Mouse (Mus musculus) Muller cell, postnatal 12 days (primary cell): ENCODE results near the gene Ccl3.

Source experiments
- DNase-seq: peaks from one replicate; pipeline ENCODE4 v3.0.0-alpha.2; 2015; ENCODE audit errors: inconsistent ontology term

The Ccl3 gene

DNA sequence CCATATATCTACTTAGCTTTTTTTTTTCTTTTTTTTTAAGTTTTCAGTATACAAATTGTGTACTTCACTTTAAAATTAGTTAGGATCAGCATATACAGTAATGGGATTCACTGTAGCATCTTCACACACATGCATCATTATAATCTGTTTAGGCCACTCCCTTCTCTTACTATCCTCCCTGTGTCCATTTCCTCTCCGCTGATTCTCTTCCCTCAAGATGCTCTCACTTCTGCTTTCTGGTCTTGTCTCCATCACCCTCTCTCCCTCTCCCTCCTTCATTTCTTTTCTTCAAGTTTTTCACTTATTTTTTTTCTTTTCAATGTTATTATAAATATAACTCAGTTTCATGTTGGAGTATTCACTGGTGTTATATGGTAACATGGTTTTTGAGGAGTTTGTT lies 30.1 kb downstream of the Ccl3 start:
- no peak for DNase-seq

GRCm38 (mm10) chr11:83618238-83618637 lies 30.9 kb downstream of the Ccl3 start:
- DNase-seq, result no peak

DNA sequence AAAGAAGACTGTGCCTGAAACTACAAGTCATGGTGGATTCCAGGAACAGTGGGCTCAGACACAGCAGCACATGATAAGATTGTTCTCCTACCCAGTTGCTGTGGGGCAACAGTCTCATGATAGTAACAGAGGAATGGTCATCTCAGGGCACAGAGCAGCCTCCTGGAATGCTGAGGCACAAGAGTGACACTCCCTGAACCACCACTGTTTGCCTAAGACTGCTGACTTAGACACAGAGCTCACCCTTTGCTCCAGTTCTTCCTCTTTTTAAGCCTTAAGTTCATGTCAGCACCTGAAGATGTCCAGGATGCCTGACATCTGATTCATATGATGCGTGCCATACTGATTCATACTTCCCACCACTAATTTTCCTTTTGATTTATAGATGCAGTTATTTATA lies 32.6 kb downstream of the Ccl3 start:
- DNase-seq, result no peak

- no peak for DNase-seq
Measured at GRCm38 (mm10) chr11:83610900-83611299, 38.3 kb downstream of the Ccl3 start.

- DNase-seq, result peak; percentile 25
Measured at GRCm38 (mm10) chr11:83606396-83606795, 42.8 kb downstream of the Ccl3 start.

DNA sequence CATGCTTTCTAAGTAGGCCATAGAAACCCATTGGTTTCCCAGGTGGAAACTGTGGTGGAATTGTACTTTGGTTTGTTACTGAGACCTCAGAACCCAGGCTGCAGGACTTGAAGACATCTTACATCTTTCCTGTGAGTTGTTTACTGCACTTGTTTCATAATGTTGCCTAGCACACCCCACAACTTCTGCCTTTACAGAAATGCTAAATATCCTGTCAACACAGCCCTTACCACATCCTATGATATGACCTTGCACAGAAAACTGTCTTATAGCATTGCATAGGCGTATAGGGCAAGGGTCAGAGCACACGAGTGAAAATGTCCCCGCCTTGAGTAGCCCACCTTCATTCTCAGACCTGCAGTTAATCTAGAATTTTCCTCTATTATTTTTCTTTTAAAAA lies 43.6 kb downstream of the Ccl3 start:
- no peak for DNase-seq

GRCm38 (mm10) chr11:83604698-83605097 lies 44.5 kb downstream of the Ccl3 start:
- no peak for DNase-seq

- no peak for DNase-seq
Measured at GRCm38 (mm10) chr11:83603399-83603798, 45.8 kb downstream of the Ccl3 start.

- no peak for DNase-seq
Measured at GRCm38 (mm10) chr11:83600576-83600975, 48.6 kb downstream of the Ccl3 start.

DNA sequence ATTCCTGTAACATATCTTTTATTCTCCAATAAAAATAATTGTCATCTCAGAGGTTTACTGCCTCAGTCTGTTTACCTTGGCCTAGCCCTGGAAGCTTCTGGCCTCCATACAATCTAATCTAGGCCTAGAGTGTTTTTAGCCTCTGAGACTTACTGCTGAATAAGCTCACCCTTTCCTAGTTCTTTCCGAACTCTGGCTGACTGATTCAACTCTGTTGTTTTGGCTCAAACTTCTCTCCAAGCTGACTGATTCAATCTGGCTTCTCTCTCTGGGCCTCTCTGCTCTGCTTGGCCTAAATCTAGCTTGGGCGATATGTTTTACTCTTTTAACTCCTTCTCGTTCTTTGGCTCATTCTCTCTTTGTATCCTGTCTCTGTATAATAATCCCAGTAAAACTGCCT lies 50.2 kb downstream of the Ccl3 start:
- DNase-seq, result no peak

- no peak for DNase-seq
Measured at GRCm38 (mm10) chr11:83598207-83598837, 50.8 kb downstream of the Ccl3 start.
